Mouse (Mus musculus) retina, adult 2 months (tissue): Measurements from ENCODE around the gene Myh9.

Source experiments
- DNase-seq: peaks from one replicate; pipeline ENCODE4 v3.0.0-alpha.2; 2012; ENCODE audit warnings: low read depth, low spot score

The Myh9 gene

DNA sequence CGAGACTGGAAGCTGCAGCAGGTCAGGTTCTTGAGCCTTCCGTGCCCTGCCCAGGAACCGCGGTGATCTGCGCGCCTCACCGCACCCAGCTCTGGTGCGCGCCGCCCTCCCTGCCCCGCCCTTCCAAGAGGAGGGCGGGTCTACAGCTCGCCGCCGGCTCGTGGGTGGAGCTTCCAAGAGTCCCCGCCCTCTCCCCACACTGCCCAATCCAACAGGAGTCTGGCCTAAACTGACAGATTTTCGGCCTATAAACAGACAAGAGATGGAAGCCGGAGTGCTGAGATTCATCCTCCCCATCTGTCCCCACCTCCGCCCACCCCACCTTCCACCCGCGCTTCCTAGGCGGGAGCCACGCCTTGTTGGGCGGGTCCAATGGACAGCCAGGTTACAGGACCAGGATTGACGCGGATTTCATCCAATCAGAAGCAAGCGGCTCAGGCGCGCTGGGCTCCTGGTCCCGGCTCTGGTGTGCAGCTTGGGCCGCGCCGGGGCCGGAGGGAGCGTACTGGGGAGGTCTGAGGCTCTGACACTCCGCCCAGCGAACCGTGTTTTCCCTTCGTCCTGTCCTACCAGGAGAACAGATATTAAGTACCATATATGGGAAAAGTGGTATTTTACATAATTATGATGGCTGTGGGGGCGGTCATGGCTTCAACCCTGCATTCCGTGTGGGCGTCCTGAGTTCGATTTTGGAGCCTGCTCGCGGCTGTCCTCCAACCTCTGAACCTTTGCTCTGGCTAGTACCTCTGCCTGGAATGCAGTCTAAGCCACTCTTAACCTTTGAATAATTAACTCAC is at the start of gene Myh9:
Gene Myh9 (minus strand): TSS at position 129 of the 797 bp plus-strand sequence.
- DNase-seq: peak; percentile 100

DNA sequence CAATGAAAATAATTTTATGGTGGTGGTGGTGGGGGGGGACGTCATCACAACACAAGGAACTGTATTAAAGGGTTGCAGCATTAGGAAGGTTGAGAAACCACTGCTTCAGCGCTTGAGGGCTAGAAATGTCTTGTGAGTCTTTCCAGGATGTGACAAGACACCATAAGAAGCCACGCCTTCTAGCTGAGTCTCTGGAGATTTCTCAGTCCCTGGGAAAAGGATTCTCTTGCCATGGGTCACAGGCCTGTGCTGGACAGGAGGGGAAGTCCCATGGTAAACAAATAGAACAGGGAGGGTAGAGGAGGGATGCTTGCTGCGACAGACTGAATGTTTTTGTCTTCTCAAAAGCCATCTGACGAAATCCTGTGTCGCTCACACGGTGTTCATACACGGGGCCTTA is 49.8 kb upstream of the Myh9 start:
- DNase-seq: no peak

DNA sequence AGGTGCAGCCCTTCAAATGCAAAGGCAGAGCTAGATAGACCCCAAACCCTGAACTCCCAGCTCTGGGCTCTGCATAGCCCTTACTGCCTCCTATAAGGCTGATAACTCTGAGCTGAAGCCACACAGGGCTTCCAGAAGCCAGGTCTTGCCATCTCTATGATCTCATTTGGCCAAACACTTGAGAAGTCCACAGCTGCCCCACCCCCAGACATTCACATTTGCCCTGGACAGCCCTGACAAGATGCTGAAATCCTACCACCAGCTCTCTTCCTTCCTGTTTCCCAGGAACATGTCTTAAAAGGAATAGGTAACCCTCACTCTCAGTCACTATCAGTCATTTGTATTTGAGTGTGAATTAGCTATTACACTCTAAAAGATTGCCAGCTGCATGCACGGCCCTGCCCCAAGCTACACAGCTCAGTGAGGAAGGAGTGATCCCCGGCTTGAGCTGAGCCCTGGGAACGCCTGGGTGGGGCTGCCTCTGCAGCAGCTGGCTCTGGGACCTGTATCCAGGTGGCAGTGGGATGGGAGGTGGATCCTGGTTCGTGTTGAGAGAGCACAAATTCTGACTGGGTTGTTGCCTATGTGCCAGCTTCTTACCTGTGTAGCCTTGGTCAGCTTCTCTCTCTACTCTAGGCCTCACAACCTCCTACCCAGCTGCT is 47.9 kb upstream of the Myh9 start:
- DNase-seq: no peak

DNA sequence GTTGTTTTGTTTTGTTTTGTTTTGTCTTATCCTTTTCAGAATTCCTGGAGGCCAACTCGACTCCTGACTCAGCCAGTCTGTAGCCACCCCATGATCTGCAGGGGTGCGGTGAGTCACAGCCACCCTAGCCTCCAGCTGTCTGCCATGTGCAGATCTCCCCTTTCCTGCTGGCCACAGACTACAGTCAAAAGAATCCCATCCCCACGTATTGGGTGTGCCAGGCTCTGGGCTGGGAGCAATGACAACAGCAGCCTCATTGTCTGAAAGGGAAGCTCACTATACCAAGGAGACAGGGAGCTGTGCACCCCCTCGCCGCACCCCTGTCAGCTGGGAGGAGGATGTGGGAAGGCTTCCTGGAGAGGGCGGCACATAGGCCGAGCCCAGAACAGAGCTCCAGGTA is 46.3 kb upstream of the Myh9 start:
- no peak for DNase-seq

DNA sequence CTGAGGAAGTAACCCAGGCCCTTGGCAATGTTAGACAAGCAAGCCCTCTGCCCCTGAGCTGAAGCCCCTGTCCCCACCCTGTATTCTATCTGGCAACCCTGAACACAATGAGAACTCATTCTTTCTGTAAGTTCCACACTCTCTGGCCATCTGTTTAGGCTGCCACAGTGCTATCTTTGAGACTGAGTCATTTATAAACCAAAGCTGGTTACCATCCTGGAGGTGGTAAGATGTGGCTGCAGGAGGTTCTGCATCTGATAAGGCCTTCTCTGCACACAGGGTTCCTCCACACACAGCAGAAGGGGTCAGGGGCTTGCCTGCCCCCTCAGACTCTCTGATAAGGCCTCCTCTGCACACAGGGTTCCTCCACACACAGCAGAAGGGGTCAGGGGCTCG is 45.1 kb upstream of the Myh9 start:
- DNase-seq: no peak

DNA sequence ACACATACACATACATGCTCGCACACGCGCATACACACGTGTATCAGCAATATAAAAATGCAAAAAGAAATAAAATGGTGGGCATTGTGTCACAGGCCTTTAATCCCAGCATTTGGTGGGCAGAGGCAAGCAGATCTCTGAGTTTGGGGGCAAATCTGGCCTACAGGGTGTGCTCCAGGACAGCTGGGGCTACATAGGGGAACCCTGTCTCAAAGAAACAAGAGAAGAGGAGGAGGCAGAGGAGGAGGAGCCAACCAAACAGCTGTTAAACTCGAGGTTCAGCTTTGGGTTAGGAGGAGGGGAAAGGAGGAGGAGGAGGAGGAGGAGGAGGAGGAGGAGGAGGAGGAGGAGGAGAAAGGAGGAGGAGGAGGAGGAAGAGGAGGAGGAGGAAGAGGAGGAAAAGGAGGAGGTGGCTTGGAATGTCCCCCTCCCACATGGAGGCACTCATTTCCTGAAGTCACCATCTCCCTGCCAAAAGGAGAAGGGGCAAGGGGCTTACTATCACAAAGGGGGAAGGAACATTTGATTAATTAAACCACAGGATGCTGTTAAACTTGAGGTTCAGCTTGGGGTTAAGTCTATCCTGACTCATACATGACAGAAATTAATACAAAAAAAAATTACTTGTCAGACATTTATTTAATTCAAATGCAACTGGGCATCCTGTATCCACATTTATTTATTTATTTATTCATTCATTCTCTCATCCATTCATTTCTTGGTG is 44.6 kb upstream of the Myh9 start:
- DNase-seq: no peak

DNA sequence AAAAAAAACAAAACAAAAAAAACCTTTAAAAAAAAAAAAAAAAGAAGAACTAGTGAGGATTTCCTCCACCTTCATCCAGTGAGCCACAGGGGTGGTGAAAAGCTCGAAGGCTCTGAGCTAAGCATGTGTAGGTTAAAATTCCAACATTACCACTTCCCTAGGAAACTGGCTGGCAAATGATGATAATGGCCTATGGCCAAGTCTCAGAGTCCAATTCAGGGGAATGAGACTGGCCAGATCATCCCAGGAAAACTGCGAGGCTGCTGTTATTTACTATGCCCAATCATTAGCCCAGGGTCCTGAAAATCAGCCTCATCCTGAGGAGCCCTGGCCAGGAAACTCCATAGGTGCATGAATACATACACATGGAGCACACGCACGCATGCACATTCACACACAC is 44.0 kb upstream of the Myh9 start:
- no peak for DNase-seq

DNA sequence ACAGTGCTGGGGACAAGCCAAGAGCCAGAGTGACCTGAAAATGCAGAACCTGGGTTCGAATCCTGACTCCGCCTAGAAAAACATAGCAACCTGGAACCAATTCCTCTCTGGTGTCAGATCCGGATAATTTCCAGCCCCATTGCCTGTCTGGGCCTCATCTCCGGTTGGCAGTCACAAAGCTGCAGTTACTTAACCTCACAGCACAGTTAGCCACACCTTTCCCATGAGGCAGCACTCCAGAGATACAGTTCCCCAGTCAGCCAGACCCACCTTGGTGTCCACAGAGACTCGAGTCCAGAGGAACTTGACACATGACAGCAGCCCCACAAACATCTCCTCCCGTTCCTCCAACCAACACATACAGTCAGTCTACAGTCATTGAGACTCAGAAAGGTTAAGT is 43.2 kb upstream of the Myh9 start:
- DNase-seq: no peak

DNA sequence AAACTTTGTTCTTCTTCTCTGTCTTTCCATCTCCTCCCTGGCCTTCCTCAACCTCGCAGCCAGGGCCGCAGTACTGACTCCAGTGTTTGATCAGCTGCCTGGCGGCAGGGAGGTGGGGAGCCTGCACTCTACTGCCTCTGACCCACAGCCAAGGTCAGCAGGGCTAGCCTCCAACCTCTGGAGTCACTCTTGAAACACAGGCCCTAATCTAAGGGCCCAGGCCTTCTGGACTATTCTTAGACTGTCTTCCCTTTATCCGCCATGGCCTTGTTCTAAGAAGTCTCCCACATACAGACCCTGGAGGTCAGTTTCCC is 41.7 kb upstream of the Myh9 start:
- DNase-seq: no peak

DNA sequence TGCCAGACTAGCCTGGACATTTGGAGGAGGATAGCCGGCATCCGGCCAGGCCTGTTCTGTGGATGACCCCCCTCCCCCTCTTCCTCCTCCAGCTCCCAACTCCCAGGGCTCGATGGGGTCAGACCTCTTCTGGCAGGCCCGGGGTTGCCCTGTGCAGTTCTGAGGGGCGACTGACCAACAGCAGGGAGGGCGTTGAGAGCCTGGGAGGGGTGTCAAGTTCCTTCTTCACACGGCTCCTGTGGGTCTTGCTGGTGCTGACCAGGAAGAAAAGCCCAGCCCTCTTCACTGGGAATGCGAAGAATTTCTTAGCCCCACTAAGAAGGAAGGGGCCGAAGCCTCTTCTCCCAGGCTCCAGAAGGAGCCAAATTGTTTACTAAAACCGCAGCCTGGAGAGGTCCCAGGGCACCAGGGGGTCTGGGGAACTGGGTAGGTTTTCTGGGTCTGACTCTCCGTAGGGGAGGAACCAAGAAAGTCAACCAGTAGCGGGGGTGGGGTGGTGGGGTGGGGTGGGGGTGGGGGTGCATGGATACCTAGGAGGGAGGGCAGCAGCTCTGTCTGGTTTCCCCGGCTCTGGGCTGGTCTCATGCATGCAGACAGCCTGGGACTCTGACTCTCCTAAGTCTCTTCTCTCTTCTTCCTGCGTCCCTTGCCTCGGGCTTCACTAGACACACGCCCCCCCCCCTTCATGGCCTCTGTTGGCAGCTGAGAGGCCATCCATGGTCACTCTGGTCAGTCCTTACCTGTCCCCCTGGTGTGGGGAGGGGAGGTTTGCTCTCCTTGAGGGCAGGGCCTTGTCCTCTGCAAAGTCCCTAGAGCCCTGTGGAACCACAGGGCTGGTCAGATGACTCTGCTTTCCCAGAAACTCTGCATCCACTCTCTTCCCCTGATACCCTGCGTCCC is 41.1 kb upstream of the Myh9 start:
- DNase-seq: no peak

DNA sequence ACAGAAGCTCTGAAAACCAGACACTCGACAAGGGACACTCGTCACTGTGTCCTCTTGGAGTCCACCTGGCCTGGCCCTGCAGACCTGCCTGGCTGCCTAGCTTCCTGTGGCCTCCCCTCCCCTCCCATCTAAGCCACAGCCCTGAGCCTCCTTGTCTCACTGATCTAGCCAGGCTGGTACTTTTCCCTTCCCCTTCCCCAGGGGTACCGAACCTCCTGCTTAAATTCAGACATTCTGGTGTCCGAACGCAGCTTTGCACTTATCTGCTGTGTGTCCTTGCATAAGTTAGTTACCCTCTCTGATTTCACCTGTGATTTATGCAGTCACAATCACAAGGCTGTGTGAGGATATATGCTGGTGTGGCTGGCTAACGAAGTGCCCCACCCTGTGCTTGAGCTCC is 40.3 kb upstream of the Myh9 start:
- DNase-seq: no peak

DNA sequence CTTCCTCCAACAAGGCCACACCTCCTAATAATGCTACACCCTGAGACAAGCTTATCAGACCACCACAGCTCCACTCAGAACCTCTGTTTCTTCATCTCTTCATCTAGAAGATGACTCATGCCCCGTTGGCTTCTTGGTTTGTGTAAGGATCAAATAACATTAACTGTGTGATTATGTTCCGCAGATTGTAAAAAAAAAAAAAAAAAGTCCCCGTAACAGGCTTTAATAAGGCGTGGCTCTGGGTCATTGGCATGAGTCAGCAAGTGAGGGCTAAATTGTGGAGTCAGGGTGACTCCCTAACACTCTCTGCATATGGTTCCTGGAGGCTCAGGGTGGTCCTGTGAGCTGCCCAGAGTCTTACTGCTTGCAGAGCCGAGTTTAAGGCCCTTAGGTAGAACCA is 39.7 kb upstream of the Myh9 start:
- DNase-seq: no peak

DNA sequence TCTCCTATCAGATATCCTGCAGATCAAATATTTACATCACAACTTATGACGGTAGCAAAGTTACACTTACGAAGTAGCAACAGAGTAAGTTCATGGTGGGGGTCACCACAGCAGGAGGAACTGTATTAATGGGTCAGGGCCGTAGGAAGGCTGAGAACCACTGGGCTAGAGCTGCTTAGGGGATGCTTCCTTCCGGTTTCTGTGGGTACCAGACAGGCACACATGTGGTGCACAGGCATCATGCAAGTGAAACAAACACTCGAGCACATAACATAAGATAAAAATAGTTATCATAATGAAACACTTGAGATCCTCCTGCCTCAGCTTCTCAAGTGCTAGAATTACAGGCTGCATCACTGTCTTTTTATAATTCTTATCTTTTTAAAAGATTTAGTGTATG is 38.8 kb upstream of the Myh9 start:
- no peak for DNase-seq

DNA sequence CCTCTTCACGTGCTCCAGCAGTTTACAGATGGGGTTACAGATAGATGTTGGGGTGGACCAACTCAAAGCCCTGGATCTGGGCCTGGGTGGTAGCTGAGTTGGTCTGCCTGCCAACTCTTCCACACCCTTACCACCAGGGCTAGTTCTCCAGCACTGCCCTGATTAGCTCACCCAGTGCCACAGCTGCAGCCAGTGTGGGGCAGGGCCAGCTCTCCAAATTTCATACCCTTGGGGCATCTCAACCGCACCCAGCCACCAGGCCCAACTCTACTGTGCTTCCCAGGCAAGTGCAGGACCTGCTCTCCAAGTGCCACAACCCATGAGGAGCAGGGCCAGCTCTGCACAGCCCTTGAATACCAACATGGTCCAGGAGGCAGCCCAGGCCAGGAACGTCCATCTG is 37.8 kb upstream of the Myh9 start:
- no peak for DNase-seq

DNA sequence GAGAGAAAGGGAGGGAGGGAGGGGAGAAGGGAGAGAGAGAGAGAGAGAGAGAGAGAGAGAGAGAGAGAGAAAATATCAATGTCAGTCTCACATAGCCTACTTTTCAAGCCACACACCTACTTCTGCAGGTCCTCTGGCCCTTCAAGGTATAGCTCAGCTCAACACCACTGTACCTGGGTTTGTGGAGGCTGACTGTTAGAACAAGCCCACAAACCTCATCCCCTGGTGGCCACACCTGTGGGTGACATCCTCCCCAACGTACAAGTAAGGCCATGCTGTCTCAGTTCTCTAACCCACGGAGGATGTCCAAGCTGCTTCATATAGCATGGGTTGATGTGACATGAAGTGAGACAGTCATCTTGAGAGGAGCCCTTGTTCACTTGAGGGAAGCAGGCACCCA is 35.2 kb upstream of the Myh9 start:
- no peak for DNase-seq

DNA sequence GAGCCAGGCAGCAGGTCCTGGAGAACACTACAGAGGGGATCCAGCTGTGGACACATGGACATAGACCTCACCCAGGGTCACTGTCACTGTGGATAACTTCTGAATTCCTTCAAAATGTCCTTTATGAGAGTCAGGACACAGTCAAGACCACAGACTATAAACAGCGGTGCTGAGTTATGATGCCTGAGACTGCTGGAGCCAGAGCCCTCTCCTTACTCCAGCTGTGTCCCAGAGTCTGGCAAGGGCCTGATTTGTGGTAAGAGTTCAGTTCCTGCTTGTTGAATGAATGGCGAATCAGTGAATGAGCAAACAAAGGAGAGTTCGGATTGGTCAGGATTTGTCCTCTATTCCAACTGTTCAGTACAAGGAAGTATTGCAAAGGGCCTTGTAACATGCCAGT is 34.7 kb upstream of the Myh9 start:
- DNase-seq: no peak

DNA sequence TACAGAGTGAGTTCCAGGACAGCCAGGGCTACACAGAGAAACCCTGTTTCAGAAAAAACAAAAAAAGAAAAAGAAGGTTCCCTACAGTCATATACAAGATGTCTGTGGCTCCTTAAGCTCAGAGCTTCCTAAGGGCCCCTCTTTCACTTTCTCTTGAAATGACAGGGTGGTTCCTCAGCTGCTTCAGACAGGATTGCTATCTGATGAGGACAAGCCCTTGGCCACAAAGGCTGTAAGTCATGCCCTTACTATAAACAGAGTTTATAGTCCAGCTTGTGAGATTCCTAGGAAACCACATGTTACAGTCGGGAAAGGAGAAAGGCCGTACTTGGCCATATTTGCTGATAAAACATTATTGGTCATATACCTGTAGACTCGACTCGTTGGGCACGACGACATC is 34.0 kb upstream of the Myh9 start:
- DNase-seq: no peak

DNA sequence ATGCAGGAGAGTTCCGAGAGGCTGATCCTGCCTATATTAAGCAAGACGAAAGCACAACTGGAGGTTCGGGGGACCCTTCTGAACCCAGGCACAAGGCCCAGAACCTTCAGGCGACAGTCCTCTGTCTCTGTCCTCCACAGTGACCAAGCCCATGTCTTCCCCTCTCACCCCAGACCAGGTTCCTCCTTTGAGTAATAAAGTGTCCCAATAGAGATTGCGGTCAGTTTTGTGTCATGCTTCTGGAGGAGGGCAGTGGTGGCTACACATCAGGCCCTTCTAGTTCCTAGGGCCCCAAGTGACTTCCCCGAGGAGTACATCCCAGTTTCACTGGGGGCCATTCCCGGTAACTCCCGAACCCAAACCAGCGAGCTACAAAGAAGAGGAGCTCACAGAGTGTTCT is 32.8 kb upstream of the Myh9 start:
- DNase-seq: no peak

DNA sequence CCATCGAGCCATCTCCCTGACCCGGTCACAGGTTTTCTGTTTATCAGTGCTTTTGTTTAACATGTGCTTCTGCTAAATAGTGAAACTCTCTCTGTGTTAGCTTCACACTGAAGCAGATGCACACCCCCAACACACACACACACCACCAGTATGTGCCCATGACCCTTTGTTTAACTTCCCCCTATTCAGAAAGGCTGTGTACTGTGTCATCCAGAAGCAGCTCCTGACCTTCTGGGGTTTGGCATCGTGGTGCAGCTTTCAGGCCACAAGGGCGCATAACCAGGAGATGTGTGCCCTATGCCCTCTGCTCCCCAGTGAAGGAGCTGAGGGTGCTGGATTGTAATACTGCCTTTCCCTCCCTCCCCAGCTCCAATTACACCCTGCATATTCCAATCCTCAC is 32.3 kb upstream of the Myh9 start:
- DNase-seq: no peak

DNA sequence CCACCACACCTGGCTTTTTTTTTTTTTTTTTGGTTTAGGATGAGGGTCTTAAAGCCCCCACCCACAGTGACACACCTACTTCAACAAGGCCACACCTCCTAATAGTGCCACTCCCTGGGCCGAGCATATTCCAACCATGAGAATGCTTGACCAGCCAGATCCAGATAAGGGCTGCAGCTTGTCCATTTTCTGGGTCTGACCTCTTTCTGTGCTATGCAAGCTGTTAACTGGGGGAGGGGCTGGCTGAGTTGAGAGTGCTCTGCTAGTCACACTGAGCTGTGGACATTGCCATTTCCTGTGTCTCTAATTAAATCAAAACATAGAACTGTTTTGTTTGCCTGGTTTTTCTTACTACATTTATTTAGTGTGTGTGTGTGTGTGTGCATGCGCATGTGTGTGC is 31.6 kb upstream of the Myh9 start:
- no peak for DNase-seq

DNA sequence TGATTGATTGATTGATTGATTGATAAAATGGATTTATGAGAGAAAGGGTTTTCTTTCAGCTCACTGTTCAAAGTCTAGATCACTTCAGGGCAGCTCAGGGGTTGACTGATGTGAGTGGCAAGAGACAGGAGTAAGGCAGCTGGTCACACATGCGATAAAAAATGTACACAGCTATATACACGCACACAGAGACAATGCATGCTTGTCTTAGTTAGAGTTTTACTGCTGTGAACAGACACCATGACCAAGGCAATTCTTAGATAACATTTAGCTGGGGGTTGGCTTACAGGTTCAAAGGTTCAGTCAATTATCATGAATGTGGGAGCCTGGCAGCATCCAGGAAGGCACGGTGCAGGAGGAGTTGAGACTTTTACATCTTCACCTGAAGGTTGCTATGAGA is 31.0 kb upstream of the Myh9 start:
- no peak for DNase-seq

DNA sequence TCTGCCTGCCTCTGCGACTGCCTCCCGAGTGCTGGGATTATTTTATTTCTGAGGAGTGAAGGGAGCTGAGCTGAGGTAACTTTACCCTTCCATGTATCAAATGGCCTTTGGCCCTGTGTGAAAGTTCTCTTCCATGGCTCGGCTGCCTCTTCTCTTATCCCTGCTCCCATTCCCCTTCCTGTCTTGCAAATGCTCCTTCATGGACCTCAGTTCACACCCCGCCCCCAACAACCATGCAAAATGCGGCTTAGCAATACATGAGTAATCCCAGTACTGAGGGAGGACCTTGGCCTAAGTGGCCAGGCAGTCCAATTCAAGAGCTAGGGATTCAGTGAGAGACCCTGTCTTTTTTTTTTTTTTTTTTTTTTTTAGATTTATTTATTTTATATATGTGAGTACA is 26.4 kb upstream of the Myh9 start:
- DNase-seq: no peak
